Mouse (Mus musculus): Measurements from ENCODE around the gene Fcgbp. TPM values are rescaled to one million over a fixed set of nuclear protein-coding genes. Genes with fewer than 3 reads are reported as not detected.

Gene Fcgbp
- total RNA-seq, 2 experiments from 2014 or later: not detected

- no peak for TF ChIP-seq CTCF (IDR thresholded peaks at IDR 0.05)
- Histone ChIP-seq H3K4me3 (no peak overlapping the region), H3K27ac (no peak overlapping the region)
- DNase-seq: no peak
- intact Hi-C loops (cut with DNase I): no loop called here
Observed at GRCm38 (mm10) chr7:28159893-28160292, 88.9 kb downstream of the Fcgbp start.

- intact Hi-C loops (cut with DNase I): no loop called here
- no peak overlapping the region for H3K27ac ChIP-seq
- no peak for DNase-seq
- no peak overlapping the region for H3K4me3 ChIP-seq
- no peak for TF ChIP-seq CTCF (IDR thresholded peaks at IDR 0.05)
Observed at GRCm38 (mm10) chr7:28161163-28161749, 90.2 kb downstream of the Fcgbp start.

- intact Hi-C loops (cut with DNase I): loop anchor here (5.0 kb wide), 1 partner anchor 137 kb away; the partner anchor contains the start of gene Dll3
- no peak for DNase-seq
- no peak; the same call in 1 of the 2 replicates for TF ChIP-seq CTCF (IDR thresholded peaks at IDR 0.05)
- Histone ChIP-seq H3K27ac (no peak overlapping the region), H3K4me3 (no peak overlapping the region)
Observed at GRCm38 (mm10) chr7:28165406-28165805, 94.4 kb downstream of the Fcgbp start.

GRCm38 (mm10) chr7:28168320-28169115 is 97.5 kb downstream of the Fcgbp start:
- Histone ChIP-seq H3K4me3 (peak overlapping the region; percentile 93), H3K27ac (peak overlapping the region; percentile 97)
- intact Hi-C loops (cut with DNase I): loop anchor here (5.0 kb wide), 1 partner anchor 134 kb away; the partner anchor contains the start of gene Dll3
- DNase-seq: peak; percentile 76
- peak; percentile 81 for TF ChIP-seq CTCF (IDR thresholded peaks at IDR 0.05)

- intact Hi-C loops (cut with DNase I): loop anchor here (5.0 kb wide), 2 partner anchors 38 to 133 kb away; partner anchors contain the start of gene Dll3
- peak within 1 kb of the TSS; percentile 93 for H3K4me3 ChIP-seq
- TF ChIP-seq CTCF (IDR thresholded peaks at IDR 0.05): no peak
- peak; percentile 94 for DNase-seq
- peak within 1 kb of the TSS; percentile 97 for H3K27ac ChIP-seq
Observed at GRCm38 (mm10) chr7:28169489-28170422, 98.7 kb downstream of the Fcgbp start, which contains the start of gene Fbl. TSS of gene Fbl (plus strand) at chr7:28169710.

Other genes starting within 250 kb of the Fcgbp start
- gene Zfp59, start 232.6 kb upstream of the Fcgbp start, total RNA-seq (2021): 1 to 10 TPM; 2.3 to 2.7 TPM
- 1 to 10 TPM; 2.1 to 2.3 TPM for gene Zfp607a, start 213.7 kb upstream of the Fcgbp start, total RNA-seq (2021)
- 1 to 10 TPM; 4.1 to 6.2 TPM for gene Zfp974, start 141.8 kb upstream of the Fcgbp start, total RNA-seq (2021)
- gene Zfp780b, start 92.1 kb upstream of the Fcgbp start, total RNA-seq (2021): 1 to 10 TPM; 7.7 to 10.0 TPM
- under 1 TPM; 0.39 to 0.43 TPM for gene Zfp850, start 57.1 kb upstream of the Fcgbp start, total RNA-seq (2021)
- 100 to 1,000 TPM; 100 to 102 TPM for gene Psmc4, start 21.1 kb upstream of the Fcgbp start, total RNA-seq (2021)
- not detected for gene 9530053A07Rik, start 58.2 kb downstream of the Fcgbp start, total RNA-seq (2021)
- gene Fbl, start 98.5 kb downstream of the Fcgbp start, total RNA-seq (2021): 10 to 100 TPM; 21.2 to 28.9 TPM
- gene Dyrk1b, start 108.2 kb downstream of the Fcgbp start, total RNA-seq (2021): 10 to 100 TPM; 65.3 to 78.6 TPM
- gene Eid2, start 196.6 kb downstream of the Fcgbp start, total RNA-seq (2021): 1 to 10 TPM; 6.4 to 6.8 TPM
- gene Eid2b, start 206.5 kb downstream of the Fcgbp start, total RNA-seq (2021): 1 to 10 TPM; 5.0 to 7.8 TPM
- not detected for gene Selenov, start 219.9 kb downstream of the Fcgbp start, total RNA-seq (2021)
- not detected for gene Dll3, start 231.0 kb downstream of the Fcgbp start, total RNA-seq (2021)
- gene Timm50, start 240.8 kb downstream of the Fcgbp start, total RNA-seq (2021): 10 to 100 TPM; 38.2 to 49.3 TPM

Measured in gastrocnemius, adult 2 months (tissue).